Mouse (Mus musculus) embryonic facial prominence, embryonic 15.5 days (tissue): Measurements from ENCODE around the gene Tmed8. TPM values are rescaled to one million over a fixed set of nuclear protein-coding genes. Genes with fewer than 3 reads are reported as not detected.

Experiments
- ATAC-seq: fragments of 200-750 bp; cut with Nextera tagmentation; 2 replicates; pipeline ENCODE4 v1.8.0; 2017; ENCODE audit warnings: low read depth, moderate TSS enrichment; ENCODE audit not compliant: insufficient number of reproducible peaks, low FRiP score, low TSS enrichment
- H3K27ac ChIP-seq: fragments of 300-500 bp; sonication (generic); replicated peaks from 2 replicates; pipeline ENCODE4 v1.5.1; 2015; ENCODE audit warnings: mild to moderate bottlenecking, inconsistent platforms
- H3K27me3 ChIP-seq: fragments of 300-500 bp; sonication (generic); 2 replicates; pipeline ENCODE4 v1.6.1; 2015; ENCODE audit warnings: inconsistent platforms
- H3K36me3 ChIP-seq: fragments of 300-500 bp; sonication (generic); 2 replicates; pipeline ENCODE4 v1.6.1; 2015; ENCODE audit warnings: mild to moderate bottlenecking, inconsistent platforms
- H3K4me1 ChIP-seq: fragments of 300-500 bp; sonication (generic); 2 replicates; pipeline ENCODE4 v1.6.1; 2015; ENCODE audit warnings: inconsistent platforms
- H3K4me2 ChIP-seq: fragments of 300-500 bp; sonication (generic); replicated peaks from 2 replicates; pipeline ENCODE4 v1.6.1; 2015; ENCODE audit warnings: mild to moderate bottlenecking, inconsistent platforms
- H3K4me3 ChIP-seq: fragments of 300-500 bp; sonication (generic); replicated peaks from 2 replicates; pipeline ENCODE4 v1.5.1; 2015; ENCODE audit warnings: mild to moderate bottlenecking, inconsistent platforms
- H3K9ac ChIP-seq: fragments of 300-500 bp; sonication (generic); 2 replicates; pipeline ENCODE4 v1.6.1; 2015; ENCODE audit warnings: inconsistent platforms
- H3K9me3 ChIP-seq: fragments of 300-500 bp; sonication (generic); replicated peaks from 2 replicates; pipeline ENCODE4 v1.6.1; 2016; ENCODE audit warnings: inconsistent platforms
- WGBS: fragments of 180-500 bp; shearing (Covaris S2); methylation state at CpG from one replicate; pipeline ENCODE4 v1.1.7; 2015; 5-methylcytosine and 5-hydroxymethylcytosine counted together
- polyA plus RNA-seq: library from polyadenylated mRNA; unstranded; fragments of >200 nt; fragmentation: Nextera tagmentation; extraction: Ambion mirVana; gene quantifications from 2 replicates; pipeline ENCODE4 v1.2.1, GENCODE M21; 2015

Tmed8 gene
- polyA plus RNA-seq, 1 experiment from 2014 or later = 2.2 TPM

DNA sequence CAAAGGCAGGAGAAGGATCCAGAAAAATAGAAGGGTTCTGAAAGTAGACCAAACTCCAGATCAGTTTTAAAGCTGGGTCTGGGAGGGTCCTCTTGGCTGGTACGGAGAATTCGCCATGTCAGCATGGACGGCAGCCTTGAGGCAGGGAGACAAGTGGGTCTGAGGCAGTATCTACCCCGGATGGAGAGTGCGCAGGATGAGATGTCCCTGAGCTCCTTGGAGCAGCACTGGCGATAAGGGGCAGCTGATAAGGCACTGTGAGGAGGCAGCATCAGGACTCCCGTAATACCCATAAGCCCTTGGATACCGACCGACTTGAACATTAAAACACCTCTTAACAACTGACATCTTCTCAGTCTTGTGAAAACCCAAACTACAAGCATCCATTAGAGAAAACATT, 67.5 kb downstream of the Tmed8 start:
- no peak for ATAC-seq
- no peaks in the 10 kb centered on the region for H3K4me1 ChIP-seq
- H3K36me3 ChIP-seq = peaks cover 29% of the 10 kb centered on the region

DNA sequence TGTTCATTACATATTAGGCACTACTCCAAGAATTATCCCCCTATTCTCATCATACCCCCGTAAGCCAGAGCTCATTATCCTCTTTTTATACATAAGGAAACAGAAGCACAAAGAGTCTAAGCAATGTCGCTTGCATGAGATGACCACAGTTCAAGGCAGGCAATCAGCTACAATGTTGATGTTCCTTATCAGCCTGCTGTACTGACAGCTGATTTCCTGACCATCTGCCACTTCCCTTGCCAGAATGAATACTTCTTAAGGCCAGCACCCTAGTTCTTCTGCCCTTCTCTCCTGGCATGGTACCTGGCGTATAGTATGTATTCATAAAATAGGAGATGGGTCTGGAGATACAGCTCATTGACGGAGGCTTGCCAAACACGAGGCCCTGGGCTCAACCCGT, 68.0 kb downstream of the Tmed8 start:
- Histone ChIP-seq H3K27me3 (no peaks in the 10 kb centered on the region), H3K4me2 (no peak overlapping the region), H3K9me3 (no peaks in the 10 kb centered on the region), H3K36me3 (peaks cover 25% of the 10 kb centered on the region), H3K4me1 (no peaks in the 10 kb centered on the region), H3K9ac (no peak overlapping the region), H3K27ac (no peak overlapping the region), H3K4me3 (no peak overlapping the region)
- no peak for ATAC-seq
- WGBS = 90% methylated on average over 6 of the region's 6 CpGs

More for the DNA sequence above, 67.5 kb downstream of the Tmed8 start:
- Histone ChIP-seq H3K27ac (no peak overlapping the region), H3K4me3 (no peak overlapping the region), H3K27me3 (no peaks in the 10 kb centered on the region), H3K9me3 (no peaks in the 10 kb centered on the region), H3K4me2 (no peak overlapping the region), H3K9ac (no peak overlapping the region)
- WGBS = 92% methylated on average over 9 of the region's 9 CpGs

DNA sequence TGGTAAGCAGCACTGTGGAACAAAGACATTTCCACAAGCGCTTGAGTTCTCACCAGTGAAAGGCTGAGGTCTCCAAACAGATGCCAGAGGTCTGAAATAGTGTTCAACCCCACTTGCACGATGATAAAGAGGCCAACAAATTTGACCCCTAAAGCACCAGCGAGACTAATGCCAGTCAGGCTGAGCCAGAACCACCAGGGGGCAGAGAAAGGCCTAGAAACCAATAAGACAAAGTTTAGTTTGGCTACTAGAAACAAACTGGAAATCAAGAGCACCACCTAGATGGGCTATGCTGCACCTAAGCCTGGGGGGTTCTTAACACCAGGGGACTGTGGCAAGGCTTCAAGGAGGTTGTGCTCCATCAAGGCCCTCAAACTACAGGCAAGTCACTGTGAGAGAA, 68.6 kb downstream of the Tmed8 start:
- 60% methylated on average over 3 of the region's 3 CpGs for WGBS
- no peaks in the 10 kb centered on the region for H3K9me3 ChIP-seq
- peaks cover 24% of the 10 kb centered on the region for H3K36me3 ChIP-seq
- ATAC-seq = no peak
- H3K4me2 ChIP-seq = no peak overlapping the region
- no peak overlapping the region for H3K9ac ChIP-seq
- H3K4me3 ChIP-seq = no peak overlapping the region
- H3K4me1 ChIP-seq = no peaks in the 10 kb centered on the region
- no peaks in the 10 kb centered on the region for H3K27me3 ChIP-seq
- no peak overlapping the region for H3K27ac ChIP-seq

- no peak for ATAC-seq
- Histone ChIP-seq H3K4me3 (no peak overlapping the region), H3K4me1 (no peaks in the 10 kb centered on the region), H3K27ac (no peak overlapping the region), H3K4me2 (no peak overlapping the region), H3K27me3 (no peaks in the 10 kb centered on the region), H3K36me3 (peaks cover 24% of the 10 kb centered on the region), H3K9me3 (no peaks in the 10 kb centered on the region), H3K9ac (no peak overlapping the region)
- WGBS = 84% methylated on average over 2 of the region's 2 CpGs
These were observed 69.1 kb downstream of the Tmed8 start for GRCm38 (mm10) chr12:87131181-87131580.

GRCm38 (mm10) chr12:87130224-87130623, 70.0 kb downstream of the Tmed8 start:
- Histone ChIP-seq H3K4me1 (no peaks in the 10 kb centered on the region), H3K4me2 (no peak overlapping the region), H3K9ac (no peak overlapping the region), H3K9me3 (no peaks in the 10 kb centered on the region), H3K27me3 (no peaks in the 10 kb centered on the region), H3K27ac (no peak overlapping the region), H3K36me3 (peaks cover 24% of the 10 kb centered on the region), H3K4me3 (no peak overlapping the region)
- ATAC-seq = no peak
- WGBS = 92% methylated on average over 4 of the region's 4 CpGs

DNA sequence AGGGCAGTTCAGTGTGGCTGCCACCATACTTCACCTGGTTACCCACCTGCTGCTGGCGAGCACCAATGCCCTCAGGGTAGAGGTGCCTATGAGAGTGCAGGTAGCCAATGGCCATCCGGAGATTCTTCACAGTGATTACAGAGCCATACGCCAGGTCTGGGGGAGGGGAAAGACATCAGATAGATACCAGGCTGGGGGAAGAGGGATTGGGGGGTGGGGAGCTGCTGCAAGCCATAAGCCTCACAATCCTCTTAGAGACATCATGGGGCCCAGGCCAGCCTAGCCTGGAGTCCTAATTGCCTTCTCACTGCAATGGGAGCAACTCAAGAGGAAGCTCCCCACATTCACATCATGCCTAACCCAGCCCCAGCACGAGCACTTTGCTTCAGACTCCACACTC, 73.0 kb downstream of the Tmed8 start:
- H3K36me3 ChIP-seq = peaks cover 22% of the 10 kb centered on the region
- no peak overlapping the region for H3K9ac ChIP-seq
- ATAC-seq = no peak
- H3K4me2 ChIP-seq = no peak overlapping the region
- 54% methylated on average over 4 of the region's 4 CpGs for WGBS
- H3K27me3 ChIP-seq = no peaks in the 10 kb centered on the region
- no peaks in the 10 kb centered on the region for H3K4me1 ChIP-seq
- H3K9me3 ChIP-seq = no peaks in the 10 kb centered on the region
- H3K27ac ChIP-seq = no peak overlapping the region
- H3K4me3 ChIP-seq = no peak overlapping the region

- Histone ChIP-seq H3K4me1 (no peaks in the 10 kb centered on the region), H3K4me3 (no peak overlapping the region), H3K27me3 (no peaks in the 10 kb centered on the region), H3K9ac (no peak overlapping the region), H3K4me2 (no peak overlapping the region), H3K9me3 (no peaks in the 10 kb centered on the region), H3K27ac (no peak overlapping the region), H3K36me3 (peaks cover 19% of the 10 kb centered on the region)
- no peak for ATAC-seq
- WGBS = 92% methylated on average over 4 of the region's 4 CpGs
These were observed 78.2 kb downstream of the Tmed8 start for GRCm38 (mm10) chr12:87121918-87122589.

Other genes starting within 250 kb of the Tmed8 start
- 0.12 TPM in 1 of 2 replicates, not detected in the other for gene Zdhhc22, start 210.0 kb downstream of the Tmed8 start, polyA plus RNA-seq
- 0.16 and 0.28 TPM in 2 replicates for gene Tmem63c, start 179.1 kb downstream of the Tmed8 start, polyA plus RNA-seq
- gene Ngb, start 97.9 kb downstream of the Tmed8 start, polyA plus RNA-seq = 0.16 and 0.17 TPM in 2 replicates
- 31.4 and 38.1 TPM in 2 replicates for gene Gstz1, start 53.3 kb downstream of the Tmed8 start, polyA plus RNA-seq
- gene Pomt2, start 52.5 kb downstream of the Tmed8 start, polyA plus RNA-seq = 14.5 and 15.5 TPM in 2 replicates
- gene Samd15, start 731 bp downstream of the Tmed8 start, polyA plus RNA-seq = 0.95 and 1.8 TPM in 2 replicates
- gene Noxred1, start 38.3 kb upstream of the Tmed8 start, polyA plus RNA-seq = 0.49 and 0.74 TPM in 2 replicates
- 41.1 and 44.2 TPM in 2 replicates for gene Vipas39, start 65.8 kb upstream of the Tmed8 start, polyA plus RNA-seq
- 220 and 223 TPM in 2 replicates for gene Ahsa1, start 66.0 kb upstream of the Tmed8 start, polyA plus RNA-seq
- gene Ism2, start 99.3 kb upstream of the Tmed8 start, polyA plus RNA-seq = 1.5 TPM in 2 replicates
- 73.4 and 73.6 TPM in 2 replicates for gene Sptlc2, start 187.9 kb upstream of the Tmed8 start, polyA plus RNA-seq
- gene Slirp, start 243.4 kb upstream of the Tmed8 start, polyA plus RNA-seq = 276 and 281 TPM in 2 replicates
- 60.7 and 61.0 TPM in 2 replicates for gene Alkbh1, start 243.6 kb upstream of the Tmed8 start, polyA plus RNA-seq